Mouse (Mus musculus) ovary, adult 2 months (tissue): ENCODE data around the gene Ing1. TPM values are rescaled to one million over a fixed set of nuclear protein-coding genes. Genes with fewer than 3 reads are reported as not detected.

ENCODE experiments used
- polyA plus RNA-seq: library from polyadenylated mRNA; depleted of rRNA; stranded (reverse); fragments of >200 nt; gene quantifications from 2 replicates; pipeline ENCODE4 v1.2.3, GENCODE M21; 2012; rRNA removed

Ing1 gene
- 17.6 and 20.0 TPM in 2 replicates for polyA plus RNA-seq

DNA sequence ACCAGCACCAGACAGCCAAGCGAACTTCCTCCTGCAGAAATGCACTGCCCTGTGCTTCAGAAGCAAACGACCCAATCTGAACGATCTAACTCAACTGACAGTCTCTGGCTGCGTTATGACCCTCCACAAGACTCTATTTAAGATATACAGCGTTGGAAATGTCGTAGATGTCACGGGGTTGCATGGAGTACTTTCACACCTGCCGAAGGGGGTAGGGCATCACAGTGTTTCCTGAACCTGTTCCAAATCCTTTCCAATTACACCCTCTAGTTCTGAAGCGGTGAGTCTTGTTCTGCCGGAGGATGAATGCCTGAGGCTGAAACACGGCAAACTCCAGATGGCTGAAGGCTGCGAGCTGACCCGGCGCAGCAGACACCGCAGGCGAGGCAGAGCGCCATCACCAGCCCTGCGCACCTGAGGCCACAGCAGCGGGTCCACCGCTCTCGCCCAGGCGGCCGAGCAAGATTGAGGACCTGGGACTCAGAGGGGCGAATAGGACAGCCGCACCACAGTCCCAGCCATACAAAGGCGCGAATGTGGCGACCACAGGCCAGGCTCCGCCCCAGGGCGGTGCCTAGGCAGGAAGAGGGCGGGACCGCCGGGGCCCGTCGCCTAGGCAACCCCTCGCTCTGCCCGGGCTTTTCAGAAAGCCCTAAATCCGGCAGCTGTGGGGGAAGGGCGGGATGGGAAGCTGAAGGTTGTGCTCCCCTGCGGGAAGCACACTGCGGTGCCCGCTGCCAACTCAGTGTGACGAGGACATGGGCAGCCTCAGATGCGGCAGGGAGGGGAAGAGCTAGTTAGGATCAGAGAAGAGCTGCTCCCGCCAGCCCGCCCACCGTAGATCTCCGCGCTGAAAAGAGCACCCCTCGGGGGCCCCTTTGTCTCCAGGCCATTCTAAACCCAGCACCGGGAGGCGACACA is at the start of gene Ing1:
Gene Ing1 (plus strand): TSS at position 773 of the 921 bp plus-strand sequence.

DNA sequence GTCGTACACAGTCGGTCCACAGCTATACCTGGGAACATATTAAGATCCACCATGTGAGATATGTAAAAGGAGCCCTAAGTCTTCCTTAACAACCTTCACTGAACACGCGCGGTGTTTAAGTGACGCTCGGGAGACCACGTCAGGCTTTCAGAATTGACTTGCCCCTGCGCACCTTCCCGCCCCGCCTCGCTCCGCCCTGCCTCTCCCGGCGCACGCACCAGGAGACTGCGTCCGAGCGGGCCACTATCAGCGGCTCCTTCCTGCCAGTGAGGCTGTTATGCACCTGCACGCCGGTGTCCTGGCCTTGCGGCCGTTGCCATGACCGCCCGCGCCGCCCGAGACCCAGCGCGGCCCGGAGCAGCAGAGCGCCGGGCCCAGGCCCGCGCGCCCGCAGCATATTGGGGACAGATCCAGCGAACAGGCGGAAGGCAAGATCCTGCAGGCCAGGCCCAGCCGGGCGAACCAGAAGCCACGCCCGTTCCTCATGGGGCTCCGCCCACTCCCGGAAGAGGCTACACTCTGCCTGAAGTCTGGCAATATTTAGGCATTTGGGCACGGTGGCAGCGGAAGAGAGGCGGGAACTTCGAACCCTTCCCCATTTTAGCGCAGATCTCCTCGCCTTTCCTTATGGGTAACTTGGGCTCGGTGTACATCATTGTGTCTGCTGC is 5.0 kb upstream of the Ing1 start, which contains the start of gene Cars2:
Gene Cars2 (minus strand): TSS at position 503 of the 668 bp plus-strand sequence.

Other genes with a start within 250 kb of the Ing1 start
- gene Col4a2, start 242.8 kb upstream of the Ing1 start, polyA plus RNA-seq = 154 and 161 TPM in 2 replicates
- gene Col4a1, start 242.7 kb upstream of the Ing1 start, polyA plus RNA-seq = 679 and 768 TPM in 2 replicates
- gene Rab20, start 76.9 kb upstream of the Ing1 start, polyA plus RNA-seq = 37.9 and 45.7 TPM in 2 replicates
- 142 and 145 TPM in 2 replicates for gene Naxd, start 58.1 kb upstream of the Ing1 start, polyA plus RNA-seq
- gene Cars2, start 4.8 kb upstream of the Ing1 start, polyA plus RNA-seq = 77.6 and 91.8 TPM in 2 replicates
- gene Ankrd10, start 80.2 kb downstream of the Ing1 start, polyA plus RNA-seq = 181 and 193 TPM in 2 replicates
- not detected in 2 replicates for gene 1700016D06Rik, start 145.5 kb downstream of the Ing1 start, polyA plus RNA-seq
- gene Arhgef7, start 172.2 kb downstream of the Ing1 start, polyA plus RNA-seq = 39.7 and 46.7 TPM in 2 replicates